Mouse (Mus musculus) limb, embryonic 10.5 days (tissue): Measurements from ENCODE around the gene Rasgrf1. TPM values are rescaled to one million over a fixed set of nuclear protein-coding genes. Genes with fewer than 3 reads are reported as not detected.

ENCODE experiments used
- DNase-seq: peaks from one replicate; pipeline ENCODE4 v3.0.0-alpha.2; 2017; ENCODE audit warnings: low spot score
- H3K27ac ChIP-seq: fragments of 300-500 bp; sonication (generic); 2 replicates; pipeline ENCODE4 v1.5.1; 2016; ENCODE audit warnings: mild to moderate bottlenecking
- H3K27me3 ChIP-seq: fragments of 300-500 bp; sonication (generic); 2 replicates; pipeline ENCODE4 v1.6.1; 2016; ENCODE audit warnings: low read depth, mild to moderate bottlenecking; ENCODE audit not compliant: poor library complexity, severe bottlenecking
- H3K36me3 ChIP-seq: fragments of 300-500 bp; sonication (generic); 2 replicates; pipeline ENCODE4 v1.6.1; 2016; ENCODE audit warnings: mild to moderate bottlenecking, moderate library complexity
- H3K4me1 ChIP-seq: fragments of 300-500 bp; sonication (generic); 2 replicates; pipeline ENCODE4 v1.6.1; 2016
- H3K4me3 ChIP-seq: fragments of 300-500 bp; sonication (generic); 2 replicates; pipeline ENCODE4 v1.5.1; 2016; ENCODE audit warnings: mild to moderate bottlenecking, moderate library complexity
- H3K9me3 ChIP-seq: fragments of 300-500 bp; sonication (generic); replicated peaks from 2 replicates; pipeline ENCODE4 v1.6.1; 2016; ENCODE audit warnings: mild to moderate bottlenecking
- WGBS: fragments of 180-500 bp; shearing (Covaris S2); methylation state at CpG from one replicate; pipeline ENCODE4 v1.1.7; 2016; 5-methylcytosine and 5-hydroxymethylcytosine counted together
- polyA plus RNA-seq: library from polyadenylated mRNA; unstranded; fragments of >200 nt; fragmentation: Nextera tagmentation; extraction: Ambion mirVana; gene quantifications from 2 replicates; pipeline ENCODE4 v1.2.1, GENCODE M21; 2016

Rasgrf1 gene
- 0.16 TPM in 1 of 2 replicates, not detected in the other for polyA plus RNA-seq

DNA sequence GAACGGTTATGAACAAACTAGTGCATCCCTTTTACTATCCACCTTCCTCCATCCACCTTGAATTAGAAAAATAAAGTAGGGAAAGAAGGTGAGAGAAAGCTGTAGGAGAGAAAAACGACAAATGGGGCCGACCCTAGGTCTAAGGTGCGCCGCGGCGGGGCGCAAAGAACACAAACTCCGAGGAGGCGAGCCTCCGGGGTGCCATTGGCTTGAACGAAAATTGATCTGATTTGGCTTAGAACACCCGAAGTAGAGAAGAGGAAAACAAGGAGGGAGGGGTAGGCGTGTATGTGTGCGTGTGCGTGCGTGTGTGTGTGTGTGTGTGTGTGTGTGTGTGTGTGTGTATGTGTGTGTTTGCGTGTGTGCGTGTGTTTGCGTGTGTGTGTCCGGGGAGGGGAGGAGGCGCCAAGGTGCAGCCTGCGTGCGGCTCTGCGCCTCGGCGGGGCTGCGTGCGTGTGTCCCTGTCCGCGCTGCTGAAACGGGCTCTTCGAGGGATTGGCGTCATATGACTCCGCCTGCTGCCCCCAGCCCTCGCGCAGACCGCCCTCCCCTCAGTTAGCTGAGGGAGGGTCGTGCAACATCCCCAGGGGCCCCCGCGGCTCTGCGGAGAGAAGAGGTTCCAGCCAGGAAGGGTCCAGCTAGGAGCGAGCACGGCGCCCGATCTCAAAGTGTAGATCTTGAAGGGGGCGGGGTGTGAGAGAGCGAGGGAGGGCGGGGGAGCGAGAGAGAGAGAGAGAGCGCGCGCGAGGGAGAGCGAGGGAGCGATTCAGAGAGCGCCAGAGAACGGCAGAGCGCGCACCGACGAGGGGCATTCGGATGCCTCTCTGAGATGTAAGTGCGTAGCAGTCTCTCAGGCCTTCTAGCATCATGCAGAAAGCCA lies at the start of gene Rasgrf1:
Gene Rasgrf1, plus strand, starts transcription at position 778 of the 880 bp plus-strand sequence.
- H3K4me1 ChIP-seq, result peaks cover 27% of the 10 kb centered on the region
- under 1% methylated on average over 56 of the region's 64 CpGs for WGBS
- no peaks in the 10 kb centered on the region for H3K36me3 ChIP-seq
- H3K27me3 ChIP-seq, result peaks cover 91% of the 10 kb centered on the region
- DNase-seq, result peak; percentile 81
- no peak within 1 kb of the TSS for H3K27ac ChIP-seq
- no peaks in the 10 kb centered on the region for H3K9me3 ChIP-seq
- peak within 1 kb of the TSS; percentile 57 for H3K4me3 ChIP-seq

DNA sequence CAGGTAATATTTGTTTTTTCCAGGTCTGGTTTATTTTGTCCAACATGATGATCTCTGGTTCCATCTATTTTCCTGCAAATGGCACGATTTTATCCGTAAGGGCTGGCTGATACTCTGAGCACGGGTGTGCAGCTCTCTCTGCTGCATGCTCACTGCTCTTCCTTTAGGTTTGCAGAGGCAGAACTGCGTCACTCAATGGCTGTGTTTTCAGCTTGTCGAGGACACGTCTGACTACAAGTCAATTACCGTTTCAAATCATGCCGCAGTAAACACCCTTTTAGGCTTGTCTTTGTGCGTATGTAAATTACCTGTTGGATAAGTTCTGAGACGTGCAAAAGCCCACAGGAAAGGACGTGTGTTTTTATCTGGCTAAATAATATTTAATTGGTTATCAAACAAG lies 49.6 kb upstream of the Rasgrf1 start:
- H3K4me3 ChIP-seq, result no peak overlapping the region
- no peaks in the 10 kb centered on the region for H3K9me3 ChIP-seq
- no peaks in the 10 kb centered on the region for H3K36me3 ChIP-seq
- H3K4me1 ChIP-seq, result no peaks in the 10 kb centered on the region
- no peak overlapping the region for H3K27ac ChIP-seq
- WGBS, result 79% methylated on average over 11 of the region's 11 CpGs
- no peak for DNase-seq
- H3K27me3 ChIP-seq, result no peaks in the 10 kb centered on the region

DNA sequence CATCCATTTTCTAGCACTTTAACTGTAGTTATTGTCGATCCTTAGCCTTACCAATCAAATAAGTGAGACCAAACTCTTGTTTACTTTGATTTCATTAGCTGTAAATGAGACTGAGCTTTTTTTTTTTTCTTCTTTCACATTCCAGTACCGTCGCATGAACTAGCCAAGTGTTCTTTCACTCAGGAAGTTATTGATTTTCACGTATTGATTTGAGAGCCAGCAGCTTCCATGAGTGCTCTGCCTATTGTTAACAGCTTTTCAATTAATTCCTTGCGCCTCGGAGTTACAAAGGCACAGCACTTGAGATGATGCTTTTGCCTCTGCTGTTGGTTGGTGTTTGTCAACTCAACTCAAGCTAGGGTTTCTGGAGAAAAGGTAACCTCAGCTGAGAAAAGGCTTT lies 49.1 kb upstream of the Rasgrf1 start:
- H3K4me3 ChIP-seq, result no peak overlapping the region
- no peak overlapping the region for H3K27ac ChIP-seq
- H3K27me3 ChIP-seq, result no peaks in the 10 kb centered on the region
- DNase-seq, result no peak
- H3K36me3 ChIP-seq, result no peaks in the 10 kb centered on the region
- no peaks in the 10 kb centered on the region for H3K4me1 ChIP-seq
- 72% methylated on average over 6 of the region's 6 CpGs for WGBS
- H3K9me3 ChIP-seq, result no peaks in the 10 kb centered on the region

DNA sequence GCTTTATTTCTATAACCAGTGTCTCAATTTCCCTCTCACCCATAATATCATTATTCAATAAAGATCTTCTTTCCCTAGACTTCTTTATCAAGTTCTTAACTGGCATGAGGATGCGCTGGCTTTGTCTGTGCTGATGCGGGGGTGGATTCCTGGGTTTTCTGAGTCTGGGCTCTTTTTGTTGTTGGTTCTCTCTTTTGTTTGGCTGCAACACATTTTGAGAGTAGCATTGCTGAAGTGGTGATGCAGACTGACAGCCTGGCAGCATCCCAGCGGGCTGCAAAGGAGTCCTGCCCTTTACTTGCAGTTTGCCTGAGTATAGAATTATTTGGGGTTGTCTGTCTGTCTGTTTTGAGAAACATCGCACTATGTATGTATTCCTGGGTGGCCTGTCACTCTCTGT lies 42.6 kb upstream of the Rasgrf1 start:
- Histone ChIP-seq H3K4me3 (no peak overlapping the region), H3K4me1 (peaks cover 8% of the 10 kb centered on the region), H3K27ac (no peak overlapping the region), H3K27me3 (peaks cover 62% of the 10 kb centered on the region), H3K36me3 (no peaks in the 10 kb centered on the region), H3K9me3 (no peaks in the 10 kb centered on the region)
- DNase-seq, result no peak
- WGBS, result 52% methylated on average over 4 of the region's 4 CpGs

DNA sequence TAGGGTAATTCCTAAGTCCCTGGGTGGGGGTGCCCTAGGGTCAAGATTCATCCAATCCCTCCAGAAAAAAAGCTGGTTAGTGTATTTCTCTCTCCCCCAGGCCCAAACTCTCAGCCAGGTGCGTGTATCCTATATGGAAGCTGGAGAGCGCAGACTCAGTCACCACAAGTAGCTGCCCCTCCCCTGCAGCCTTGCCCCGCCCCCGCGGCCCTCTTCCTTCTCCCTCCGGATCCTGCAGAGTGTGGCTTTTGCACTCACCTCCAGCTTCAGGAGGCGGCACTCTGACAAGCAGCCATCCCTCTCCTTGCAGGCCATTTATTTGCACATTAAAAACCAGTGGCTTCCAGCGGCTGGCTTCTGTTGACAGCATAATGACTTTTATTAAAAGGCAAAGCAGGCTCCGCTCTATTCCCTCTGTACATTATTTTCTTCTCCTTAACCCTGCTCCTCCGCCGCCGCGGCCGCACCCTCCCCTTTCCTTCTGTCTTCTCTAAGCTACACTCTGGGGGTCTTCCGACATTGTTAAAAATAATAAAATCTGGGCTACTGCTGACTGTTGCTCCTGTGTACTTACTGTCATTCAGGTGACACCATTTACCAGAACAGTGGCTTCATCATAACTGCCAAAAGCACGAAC lies 41.5 kb upstream of the Rasgrf1 start:
- no peaks in the 10 kb centered on the region for H3K9me3 ChIP-seq
- H3K27me3 ChIP-seq, result peaks cover 73% of the 10 kb centered on the region
- peak; percentile 61 for DNase-seq
- no peaks in the 10 kb centered on the region for H3K36me3 ChIP-seq
- H3K27ac ChIP-seq, result no peak overlapping the region
- WGBS, result 2% methylated on average over 16 of the region's 16 CpGs
- peaks cover 8% of the 10 kb centered on the region for H3K4me1 ChIP-seq
- H3K4me3 ChIP-seq, result peak overlapping the region; percentile 27; the same call in 1 of the 2 replicates

DNA sequence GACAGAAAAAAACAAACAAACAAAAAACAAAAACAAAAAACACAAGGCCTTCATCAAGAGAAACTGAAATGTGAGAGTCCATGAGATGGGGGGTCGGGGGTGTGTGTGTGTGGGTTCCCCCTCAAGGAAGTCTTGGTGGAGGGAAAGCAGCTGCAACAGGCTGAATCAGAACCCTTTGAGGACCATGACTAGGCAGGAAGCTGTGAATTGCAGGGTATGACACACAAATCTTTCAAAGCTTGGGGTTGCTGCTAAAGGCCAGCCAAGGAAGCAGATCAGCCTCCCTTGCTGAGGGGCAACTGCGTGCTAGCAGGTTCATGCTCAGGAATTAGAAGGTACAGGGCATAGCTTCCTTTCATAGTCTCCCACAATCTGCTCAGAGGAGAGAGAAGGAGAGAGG lies 40.1 kb upstream of the Rasgrf1 start:
- Histone ChIP-seq H3K4me3 (no peak overlapping the region), H3K4me1 (peaks cover 8% of the 10 kb centered on the region), H3K36me3 (no peaks in the 10 kb centered on the region), H3K27ac (no peak overlapping the region), H3K27me3 (peaks cover 86% of the 10 kb centered on the region), H3K9me3 (no peaks in the 10 kb centered on the region)
- WGBS, result 23% methylated on average over 2 of the region's 2 CpGs
- no peak for DNase-seq

DNA sequence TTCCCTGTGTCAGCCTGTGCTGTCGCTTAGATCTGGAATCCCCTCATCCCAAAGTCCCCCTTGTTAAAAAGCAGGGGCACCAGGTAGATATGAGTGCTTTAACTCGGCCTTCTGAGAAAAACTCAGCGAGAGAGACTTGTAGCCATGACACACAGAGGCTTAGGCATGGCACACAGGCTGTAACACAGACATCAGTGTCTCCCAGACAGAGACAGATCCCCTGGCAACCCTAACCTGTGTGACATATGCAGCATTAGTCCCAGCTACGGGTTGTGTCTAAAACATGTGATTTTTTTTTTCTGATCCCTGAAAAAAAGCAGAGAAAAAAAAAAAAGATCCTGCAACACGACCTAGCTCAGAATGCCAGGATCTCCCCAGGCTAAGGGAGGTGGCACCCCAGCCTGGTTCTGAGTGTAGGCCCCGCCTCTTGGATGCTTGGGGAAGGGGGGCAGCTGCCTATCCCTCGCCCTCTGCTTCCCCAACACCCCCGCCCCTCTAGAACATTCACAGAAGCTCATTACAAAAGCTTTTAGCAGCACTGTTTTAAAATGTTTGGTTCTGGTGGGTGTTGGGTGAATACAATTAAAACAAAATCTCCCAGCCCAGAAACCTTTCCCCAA lies 39.1 kb upstream of the Rasgrf1 start:
- H3K4me3 ChIP-seq, result no peak overlapping the region
- H3K36me3 ChIP-seq, result no peaks in the 10 kb centered on the region
- DNase-seq, result no peak
- H3K4me1 ChIP-seq, result peaks cover 8% of the 10 kb centered on the region
- WGBS, result 5% methylated on average over 8 of the region's 8 CpGs
- peaks cover 97% of the 10 kb centered on the region for H3K27me3 ChIP-seq
- no peak overlapping the region for H3K27ac ChIP-seq
- H3K9me3 ChIP-seq, result no peaks in the 10 kb centered on the region

DNA sequence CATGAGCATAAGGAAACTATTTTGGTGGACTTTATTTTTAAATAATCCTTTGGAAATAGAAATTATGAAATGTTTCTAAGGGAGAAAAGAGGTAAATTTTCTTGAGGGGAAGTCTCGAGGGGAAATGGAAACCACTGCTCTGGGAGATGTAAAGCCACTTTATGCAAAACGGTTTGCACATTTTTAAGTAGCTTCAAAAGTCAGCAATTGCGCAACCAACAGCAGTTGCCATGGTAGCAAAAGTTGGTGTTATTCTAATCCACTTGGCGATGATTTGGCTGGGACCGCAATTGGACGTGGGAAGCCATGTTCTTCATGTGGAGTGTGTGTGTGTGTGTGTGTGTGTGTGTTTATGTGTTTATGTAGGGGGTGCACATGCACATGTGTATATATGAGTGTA lies 37.6 kb upstream of the Rasgrf1 start:
- Histone ChIP-seq H3K27ac (no peak overlapping the region), H3K36me3 (no peaks in the 10 kb centered on the region), H3K4me3 (no peak overlapping the region), H3K27me3 (peaks cover 98% of the 10 kb centered on the region), H3K4me1 (peaks cover 8% of the 10 kb centered on the region), H3K9me3 (no peaks in the 10 kb centered on the region)
- DNase-seq, result no peak
- 84% methylated on average over 6 of the region's 6 CpGs for WGBS

DNA sequence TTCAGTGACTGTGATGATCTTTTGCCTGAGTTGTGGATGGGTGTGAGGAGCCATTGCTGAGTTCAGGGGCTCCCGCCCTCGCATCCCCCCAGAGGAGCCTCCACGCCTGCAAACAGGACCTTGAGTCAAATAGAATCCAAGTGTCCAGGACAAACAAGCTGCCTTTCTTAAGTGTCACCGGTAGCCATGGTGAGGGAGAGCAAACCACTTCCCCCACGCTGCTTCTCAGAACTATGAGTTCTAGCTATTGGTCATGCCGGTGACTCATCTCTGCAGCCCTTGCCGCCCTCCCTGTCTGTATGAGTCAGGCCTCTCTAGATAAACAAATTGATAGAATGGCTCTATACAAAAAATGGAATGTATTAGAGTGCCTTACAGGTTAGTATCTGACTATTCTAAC lies 35.3 kb upstream of the Rasgrf1 start:
- Histone ChIP-seq H3K36me3 (no peaks in the 10 kb centered on the region), H3K9me3 (no peaks in the 10 kb centered on the region; the same call in 1 of the 2 replicates), H3K4me3 (no peak overlapping the region), H3K27ac (no peak overlapping the region), H3K27me3 (peaks cover 97% of the 10 kb centered on the region), H3K4me1 (no peaks in the 10 kb centered on the region)
- 71% methylated on average over 7 of the region's 7 CpGs for WGBS
- DNase-seq, result no peak

DNA sequence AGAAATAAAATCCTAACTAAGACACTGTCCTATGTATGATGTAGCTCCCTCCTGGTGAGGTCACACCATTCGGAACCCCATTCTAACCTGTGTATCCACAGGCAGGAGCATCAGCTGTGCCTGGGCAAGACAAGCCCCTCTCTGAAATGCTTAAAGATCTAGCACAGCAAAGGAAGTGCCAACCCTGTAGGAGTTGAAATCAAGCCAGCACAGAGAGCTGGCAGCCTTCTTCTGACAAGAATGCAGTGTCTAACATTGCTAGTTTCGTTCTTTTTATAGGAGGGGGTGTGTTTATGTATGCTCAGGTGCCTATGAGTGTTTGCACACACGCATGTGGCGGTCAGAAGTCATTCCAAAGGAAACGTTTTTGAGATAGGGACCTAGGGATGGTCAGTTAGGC lies 34.2 kb upstream of the Rasgrf1 start:
- Histone ChIP-seq H3K9me3 (peaks cover 5% of the 10 kb centered on the region; the same call in 1 of the 2 replicates), H3K4me1 (peaks cover 5% of the 10 kb centered on the region; the same call in 1 of the 2 replicates), H3K27me3 (peaks cover 97% of the 10 kb centered on the region), H3K4me3 (no peak overlapping the region), H3K36me3 (no peaks in the 10 kb centered on the region), H3K27ac (no peak overlapping the region)
- DNase-seq, result no peak
- WGBS, result 53% methylated on average over 5 of the region's 5 CpGs

DNA sequence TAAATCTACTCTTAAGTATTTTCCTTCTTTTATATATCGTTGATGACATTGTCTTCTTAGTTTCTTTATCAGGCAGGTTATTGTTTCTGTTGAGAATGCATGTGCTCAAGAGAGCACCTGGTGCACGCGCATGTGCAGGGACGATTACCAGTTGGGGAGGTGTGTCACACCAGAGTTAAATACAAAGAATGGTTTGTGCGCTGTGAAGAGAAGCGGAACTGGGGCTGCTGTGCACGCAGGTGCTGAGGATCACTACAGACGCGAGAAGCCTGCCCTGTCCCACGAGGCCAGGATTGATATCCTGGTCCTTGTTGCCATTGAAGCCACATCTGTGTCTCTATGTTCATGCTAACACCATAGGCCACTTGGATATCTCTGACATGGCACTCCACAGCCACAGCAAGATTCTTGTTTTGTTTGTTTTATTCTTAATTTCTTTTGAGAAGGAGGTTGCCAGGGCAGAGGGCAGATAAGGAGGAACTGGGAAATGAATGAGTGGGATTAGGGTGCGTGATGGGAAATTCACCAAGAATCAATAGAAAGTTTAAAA lies 31.2 kb upstream of the Rasgrf1 start:
- Histone ChIP-seq H3K4me3 (no peak overlapping the region), H3K27ac (no peak overlapping the region), H3K27me3 (peaks cover 95% of the 10 kb centered on the region), H3K4me1 (peaks cover 5% of the 10 kb centered on the region; the same call in 1 of the 2 replicates), H3K36me3 (no peaks in the 10 kb centered on the region), H3K9me3 (peaks cover 5% of the 10 kb centered on the region; the same call in 1 of the 2 replicates)
- WGBS, result 46% methylated on average over 11 of the region's 11 CpGs
- no peak for DNase-seq

DNA sequence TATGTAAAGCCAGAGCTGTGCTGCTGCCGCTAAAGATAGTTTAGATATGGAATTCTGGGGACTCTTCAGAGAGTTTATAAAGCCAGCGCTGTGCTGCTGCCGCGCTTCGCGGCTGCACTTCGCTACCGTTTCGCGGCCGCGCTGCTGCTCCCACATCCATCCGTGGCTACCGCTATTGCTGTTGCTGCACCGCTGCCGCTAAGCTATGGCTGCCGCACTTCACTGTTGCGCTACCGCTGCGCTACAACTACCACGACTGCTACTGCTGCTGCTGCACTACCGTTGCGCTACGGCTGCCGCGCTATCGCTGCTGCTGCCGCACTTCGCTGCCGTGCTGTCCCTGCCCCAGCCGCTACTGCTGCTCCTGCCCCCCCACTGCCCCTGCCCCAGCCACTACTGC lies 30.1 kb upstream of the Rasgrf1 start:
- Histone ChIP-seq H3K36me3 (no peaks in the 10 kb centered on the region), H3K27me3 (peaks cover 95% of the 10 kb centered on the region), H3K9me3 (peaks cover 5% of the 10 kb centered on the region; the same call in 1 of the 2 replicates), H3K27ac (no peak overlapping the region), H3K4me1 (peaks cover 5% of the 10 kb centered on the region; the same call in 1 of the 2 replicates), H3K4me3 (peak overlapping the region; percentile 38)
- peak; percentile 42 for DNase-seq
- WGBS, result 57% methylated on average over 31 of the region's 31 CpGs
